Mouse (Mus musculus): Measurements from ENCODE around the gene Rnf8.

GRCm38 (mm10) chr17:29686771-29687170, 72.2 kb downstream of the Rnf8 start:
- no peak for TF ChIP-seq CTCF (IDR thresholded peaks at IDR 0.05; ENCODE audit: insufficient read depth, low read length)
- TF ChIP-seq POLR2A (IDR thresholded peaks at IDR 0.05; ENCODE audit: borderline replicate concordance, extremely low read depth, low read depth, low read length): no peak
